Mouse (Mus musculus): ENCODE measurements around the gene B4galt3. TPM values are rescaled to one million over a fixed set of nuclear protein-coding genes. Genes with fewer than 3 reads are reported as not detected.

B4galt3 gene
- polyA plus RNA-seq, 1 experiment from 2014 or later = 70.8 TPM

GRCm38 (mm10) chr1:171246709-171247452 lies 23.2 kb upstream of the B4galt3 start:
- H3K4me1 ChIP-seq = peaks cover 58% of the 10 kb centered on the region
- no peaks in the 10 kb centered on the region for H3K9me3 ChIP-seq
- peak overlapping the region; percentile 92 for H3K27ac ChIP-seq (replicated peaks)
- DNase-seq (ENCODE audit: low spot score) = peak; percentile 99
- peaks cover 36% of the 10 kb centered on the region for H3K36me3 ChIP-seq (replicated peaks)
- H3K27me3 ChIP-seq (replicated peaks; ENCODE audit: low read depth, poor library complexity, severe bottlenecking) = no peaks in the 10 kb centered on the region
- WGBS = under 1% methylated on average over 41 of the region's 41 CpGs
- H3K4me3 ChIP-seq = peak overlapping the region; percentile 84

- DNase-seq (ENCODE audit: low spot score) = no peak
- Histone ChIP-seq H3K4me3 (peak overlapping the region; percentile 84), H3K36me3 (replicated peaks) (peaks cover 31% of the 10 kb centered on the region), H3K9me3 (no peaks in the 10 kb centered on the region), H3K27me3 (replicated peaks; ENCODE audit: low read depth, poor library complexity, severe bottlenecking) (no peaks in the 10 kb centered on the region), H3K27ac (replicated peaks) (peak overlapping the region; percentile 92), H3K4me1 (peaks cover 64% of the 10 kb centered on the region)
- WGBS = 12% methylated on average over 13 of the region's 13 CpGs
Observed at GRCm38 (mm10) chr1:171247453-171247841, 22.7 kb upstream of the B4galt3 start.

- WGBS = 21% methylated on average over 4 of the region's 4 CpGs
- H3K27me3 ChIP-seq (replicated peaks; ENCODE audit: low read depth, poor library complexity, severe bottlenecking) = no peaks in the 10 kb centered on the region
- H3K27ac ChIP-seq (replicated peaks) = peak overlapping the region; percentile 92
- peak; percentile 21 for DNase-seq (ENCODE audit: low spot score)
- no peaks in the 10 kb centered on the region for H3K9me3 ChIP-seq
- H3K36me3 ChIP-seq (replicated peaks) = peaks cover 29% of the 10 kb centered on the region
- peaks cover 69% of the 10 kb centered on the region for H3K4me1 ChIP-seq
- H3K4me3 ChIP-seq = peak overlapping the region; percentile 84
Observed at GRCm38 (mm10) chr1:171247916-171248315, 22.2 kb upstream of the B4galt3 start.

GRCm38 (mm10) chr1:171248386-171249226 lies 21.5 kb upstream of the B4galt3 start:
- peaks cover 73% of the 10 kb centered on the region for H3K4me1 ChIP-seq
- peak overlapping the region; percentile 84; the same call in 1 of the 2 replicates for H3K4me3 ChIP-seq
- H3K27ac ChIP-seq (replicated peaks) = peak overlapping the region; percentile 92
- 22% methylated on average over 3 of the region's 3 CpGs for WGBS
- H3K36me3 ChIP-seq (replicated peaks) = peaks cover 28% of the 10 kb centered on the region
- H3K9me3 ChIP-seq = no peaks in the 10 kb centered on the region
- DNase-seq (ENCODE audit: low spot score) = peak; percentile 29
- no peaks in the 10 kb centered on the region for H3K27me3 ChIP-seq (replicated peaks; ENCODE audit: low read depth, poor library complexity, severe bottlenecking)

GRCm38 (mm10) chr1:171249913-171250600 lies 20.1 kb upstream of the B4galt3 start, which contains the start of gene Adamts4:
TSS of gene Adamts4 (plus strand) at chr1:171250421.
- H3K4me1 ChIP-seq = peaks cover 73% of the 10 kb centered on the region
- 15% methylated on average over 5 of the region's 5 CpGs for WGBS

GRCm38 (mm10) chr1:171250680-171251593 lies 19.2 kb upstream of the B4galt3 start, which contains the start of gene Ndufs2:
TSS of gene Ndufs2 (minus strand) at chr1:171251388.
- Histone ChIP-seq H3K9me3 (no peaks in the 10 kb centered on the region), H3K36me3 (replicated peaks) (peaks cover 32% of the 10 kb centered on the region), H3K27me3 (replicated peaks; ENCODE audit: low read depth, poor library complexity, severe bottlenecking) (no peaks in the 10 kb centered on the region), H3K27ac (replicated peaks) (peak within 1 kb of the TSS; percentile 88), H3K4me1 (peaks cover 67% of the 10 kb centered on the region), H3K4me3 (peak within 1 kb of the TSS; percentile 61)
- WGBS = 8% methylated on average over 26 of the region's 26 CpGs
- peak; percentile 71 for DNase-seq (ENCODE audit: low spot score)

More at GRCm38 (mm10) chr1:171249913-171250600, 20.1 kb upstream of the B4galt3 start, which contains the start of gene Adamts4:
- peak within 1 kb of the TSS; percentile 61 for H3K4me3 ChIP-seq
- peak; percentile 74 for DNase-seq (ENCODE audit: low spot score)
- peaks cover 31% of the 10 kb centered on the region for H3K36me3 ChIP-seq (replicated peaks)
- H3K27ac ChIP-seq (replicated peaks) = peak within 1 kb of the TSS; percentile 92
- no peaks in the 10 kb centered on the region for H3K9me3 ChIP-seq
- H3K27me3 ChIP-seq (replicated peaks; ENCODE audit: low read depth, poor library complexity, severe bottlenecking) = no peaks in the 10 kb centered on the region

- peak overlapping the region; percentile 88 for H3K27ac ChIP-seq (replicated peaks)
- peak overlapping the region; percentile 61 for H3K4me3 ChIP-seq
- no peaks in the 10 kb centered on the region for H3K9me3 ChIP-seq
- H3K27me3 ChIP-seq (replicated peaks; ENCODE audit: low read depth, poor library complexity, severe bottlenecking) = no peaks in the 10 kb centered on the region
- H3K4me1 ChIP-seq = peaks cover 61% of the 10 kb centered on the region
- peak; percentile 69 for DNase-seq (ENCODE audit: low spot score)
- H3K36me3 ChIP-seq (replicated peaks) = peaks cover 40% of the 10 kb centered on the region
- 4% methylated on average over 13 of the region's 13 CpGs for WGBS
Observed at GRCm38 (mm10) chr1:171251594-171252324, 18.4 kb upstream of the B4galt3 start.

- H3K4me1 ChIP-seq = peaks cover 60% of the 10 kb centered on the region
- peak overlapping the region; percentile 61 for H3K4me3 ChIP-seq
- DNase-seq (ENCODE audit: low spot score) = no peak
- 40% methylated on average over 17 of the region's 17 CpGs for WGBS
- H3K9me3 ChIP-seq = no peaks in the 10 kb centered on the region
- peaks cover 43% of the 10 kb centered on the region for H3K36me3 ChIP-seq (replicated peaks)
- no peaks in the 10 kb centered on the region for H3K27me3 ChIP-seq (replicated peaks; ENCODE audit: low read depth, poor library complexity, severe bottlenecking)
- H3K27ac ChIP-seq (replicated peaks) = peak overlapping the region; percentile 88
Observed at GRCm38 (mm10) chr1:171252415-171252814, 17.7 kb upstream of the B4galt3 start.

- Histone ChIP-seq H3K27ac (replicated peaks) (peak overlapping the region; percentile 54), H3K27me3 (replicated peaks; ENCODE audit: low read depth, poor library complexity, severe bottlenecking) (no peaks in the 10 kb centered on the region), H3K4me3 (no peak overlapping the region), H3K4me1 (peaks cover 21% of the 10 kb centered on the region), H3K36me3 (replicated peaks) (peaks cover 66% of the 10 kb centered on the region), H3K9me3 (no peaks in the 10 kb centered on the region)
- no peak for DNase-seq (ENCODE audit: low spot score)
- 91% methylated on average over 24 of the region's 24 CpGs for WGBS
Observed at GRCm38 (mm10) chr1:171256095-171256818, 13.9 kb upstream of the B4galt3 start.

GRCm38 (mm10) chr1:171256937-171257548 lies 13.1 kb upstream of the B4galt3 start:
- Histone ChIP-seq H3K36me3 (replicated peaks) (peaks cover 66% of the 10 kb centered on the region), H3K4me3 (no peak overlapping the region), H3K27me3 (replicated peaks; ENCODE audit: low read depth, poor library complexity, severe bottlenecking) (no peaks in the 10 kb centered on the region), H3K4me1 (peaks cover 15% of the 10 kb centered on the region), H3K27ac (replicated peaks) (no peak overlapping the region), H3K9me3 (no peaks in the 10 kb centered on the region)
- peak; percentile 71 for DNase-seq (ENCODE audit: low spot score)
- WGBS = 67% methylated on average over 15 of the region's 15 CpGs

All from embryonic facial prominence, embryonic 10.5 days (tissue).